Mouse (Mus musculus) T-helper 17 cell (primary cell): ENCODE measurements at regions not wholly inside any gene's neighbourhood (a gene's known extent, or its start where the extent isn't known, plus 50 kb on each side); places are given as distances from the start of the nearest gene placed in this dataset.

ENCODE experiments used
- in situ Hi-C, 2 experiments: fragments of 300-600 bp; cut with MboI, MseI; formaldehyde crosslinking; loops; 1 replicate in 1 of 2; 2 replicates in 1 of 2; pipeline ENCODE4 v1.15.1; 2025; ENCODE audit warnings: high pct_unique_total_duplicates in 2 of 2

DNA sequence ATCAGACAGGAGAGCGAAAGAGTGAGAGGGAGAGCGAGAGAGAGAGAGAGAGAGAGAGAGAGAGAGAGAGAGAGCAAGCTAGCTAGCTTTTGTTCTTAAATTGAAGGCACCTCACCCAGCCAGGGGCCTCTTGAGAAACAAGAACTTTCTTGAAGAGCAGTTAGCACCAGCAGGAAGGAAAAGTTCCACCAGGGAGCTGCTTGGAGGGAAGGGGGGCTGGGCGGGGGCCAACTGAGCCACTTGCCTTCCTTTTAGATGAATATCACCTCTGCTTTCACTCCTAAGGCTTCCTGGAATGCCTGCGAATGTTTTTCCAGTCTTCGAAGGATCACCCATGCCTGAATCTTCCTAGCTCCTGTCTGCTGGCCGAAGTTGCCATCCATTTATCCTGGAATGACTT lies 118.0 kb upstream of the Tgfbr2 start:
- in situ Hi-C loops: loop anchor here in 1 of 2 experiments (5.0 kb wide), 1 partner anchor 71 kb away; no protein-coding TSS in a partner anchor

DNA sequence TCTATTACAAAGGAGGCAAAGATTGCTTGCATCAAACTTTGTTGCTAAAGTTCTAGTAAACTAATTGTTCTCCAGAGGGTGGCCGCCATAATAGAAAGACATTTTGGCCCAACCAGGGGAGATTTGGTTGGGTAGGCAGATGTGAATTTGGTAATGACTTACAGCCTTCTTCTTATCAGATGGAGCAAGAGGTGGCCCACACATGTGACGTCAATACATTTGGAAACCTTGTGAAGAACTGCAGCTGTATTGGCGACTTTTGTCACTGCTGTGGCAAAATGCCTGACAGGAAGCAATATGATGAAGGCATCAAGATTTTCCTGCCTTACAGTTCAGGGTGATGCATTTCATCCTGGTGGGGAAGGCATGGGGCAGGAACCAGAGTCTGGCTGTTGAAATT lies 116.5 kb upstream of the Tgfbr2 start:
- in situ Hi-C loops: loop anchor here in 1 of 2 experiments (5.0 kb wide), 1 partner anchor 69 kb away; no protein-coding TSS in a partner anchor

DNA sequence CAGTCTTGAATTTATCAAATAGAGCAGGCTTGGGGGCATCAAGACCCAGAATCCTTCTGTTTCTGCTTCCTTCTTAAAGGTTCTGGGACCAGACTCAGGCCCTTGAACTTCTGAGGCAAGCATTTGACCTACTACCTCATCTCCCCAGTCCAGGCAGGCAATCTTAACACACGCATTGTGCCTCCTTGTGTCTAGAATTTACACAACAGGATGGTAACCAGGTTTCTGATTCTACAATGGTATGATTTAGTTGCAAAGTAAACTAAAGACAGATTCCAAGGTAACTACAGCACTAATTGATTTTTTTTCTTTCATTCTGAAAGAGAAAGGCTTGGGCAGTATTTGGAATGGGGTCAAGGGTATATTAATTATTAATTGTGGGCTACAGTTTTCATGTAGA lies 115.7 kb upstream of the Tgfbr2 start:
- in situ Hi-C loops: loop anchor here in 1 of 2 experiments (5.0 kb wide), 1 partner anchor 69 kb away; no protein-coding TSS in a partner anchor

DNA sequence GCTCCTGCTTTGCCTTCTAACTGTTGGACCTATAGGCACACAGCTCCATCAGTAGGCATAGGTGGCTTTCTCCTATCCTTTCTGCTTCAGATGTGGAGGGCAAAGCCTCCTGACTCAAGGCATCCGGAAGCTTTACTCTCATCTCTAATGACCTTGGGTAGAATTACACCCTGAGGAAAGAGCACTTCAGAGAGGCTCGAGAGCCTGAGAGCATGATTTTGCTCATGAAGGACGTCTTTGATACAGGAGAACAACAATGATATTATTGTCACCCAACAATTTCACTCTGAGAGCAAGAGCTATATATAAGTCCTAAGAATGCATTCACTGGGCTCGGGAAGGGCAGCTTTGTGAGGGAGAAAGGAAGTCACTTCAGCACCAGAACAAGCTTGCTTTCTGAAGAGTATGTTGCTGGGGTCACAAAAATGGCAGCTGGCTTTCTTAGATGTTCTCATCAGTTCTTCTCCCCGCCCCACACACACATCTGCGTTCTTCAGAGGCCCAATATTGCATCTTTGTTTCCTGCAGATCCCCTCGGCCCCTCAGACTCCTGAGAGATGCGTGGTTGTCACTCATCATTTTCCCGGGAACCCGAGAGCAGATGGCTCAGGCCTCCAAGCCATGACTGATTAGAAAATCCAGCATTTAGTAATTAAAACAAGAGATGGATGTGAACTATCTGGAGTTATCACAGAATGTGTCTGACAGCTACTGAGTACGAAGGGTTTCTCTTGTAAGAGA lies 110.7 kb upstream of the Tgfbr2 start:
- in situ Hi-C loops: no loop called here

- in situ Hi-C loops: no loop called here
Measured at GRCm38 (mm10) chr9:116283790-116284526, 108.8 kb upstream of the Tgfbr2 start.

- in situ Hi-C loops: no loop called here
Measured at GRCm38 (mm10) chr9:116281654-116282053, 106.5 kb upstream of the Tgfbr2 start.

- in situ Hi-C loops: no loop called here
Measured at GRCm38 (mm10) chr9:116280146-116280545, 105.0 kb upstream of the Tgfbr2 start.

- in situ Hi-C loops: no loop called here
Measured at GRCm38 (mm10) chr9:116278862-116279261, 103.7 kb upstream of the Tgfbr2 start.

GRCm38 (mm10) chr9:116277736-116278135 lies 102.6 kb upstream of the Tgfbr2 start:
- in situ Hi-C loops: no loop called here

DNA sequence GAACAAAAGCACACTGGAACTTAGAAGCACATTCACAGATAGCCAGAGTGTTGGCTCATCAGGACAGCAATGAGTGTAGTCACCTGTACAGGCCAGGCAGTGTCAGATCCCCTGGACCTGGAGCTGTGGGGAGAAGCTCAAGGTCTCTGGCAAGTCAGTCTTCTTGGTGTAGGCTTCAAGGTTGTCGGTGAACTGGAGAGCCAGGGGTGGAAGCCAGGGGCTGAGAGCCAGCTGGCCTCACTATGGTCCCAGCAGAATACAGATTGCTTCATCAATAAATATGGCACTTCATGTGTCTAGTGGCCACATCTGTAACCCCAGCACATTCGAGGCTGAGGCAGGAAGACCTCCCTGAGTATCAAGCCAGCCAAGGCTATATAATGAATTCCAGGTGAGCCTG lies 101.0 kb upstream of the Tgfbr2 start:
- in situ Hi-C loops: no loop called here

DNA sequence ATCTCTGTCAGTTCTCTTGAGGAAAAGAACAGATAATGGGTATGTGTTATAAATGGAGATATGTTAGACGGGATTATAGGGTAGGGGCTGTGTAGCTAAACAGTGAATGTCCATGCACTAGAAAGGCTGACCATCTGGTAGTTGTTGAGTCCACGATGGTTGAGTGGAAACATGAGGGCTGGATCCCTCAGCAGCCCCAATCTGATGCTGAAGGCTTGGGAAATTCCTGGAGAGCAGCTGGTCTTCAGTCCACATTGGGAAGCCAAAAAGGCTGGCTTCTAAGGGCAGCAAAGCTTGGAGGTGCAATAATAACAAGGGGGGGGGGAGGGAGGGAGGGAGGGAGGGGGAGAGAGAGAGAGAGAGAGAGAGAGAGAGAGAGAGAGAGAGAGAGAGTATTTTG lies 97.3 kb upstream of the Tgfbr2 start:
- in situ Hi-C loops: no loop called here

- in situ Hi-C loops: no loop called here
Measured at GRCm38 (mm10) chr9:116270417-116270828, 95.3 kb upstream of the Tgfbr2 start.

DNA sequence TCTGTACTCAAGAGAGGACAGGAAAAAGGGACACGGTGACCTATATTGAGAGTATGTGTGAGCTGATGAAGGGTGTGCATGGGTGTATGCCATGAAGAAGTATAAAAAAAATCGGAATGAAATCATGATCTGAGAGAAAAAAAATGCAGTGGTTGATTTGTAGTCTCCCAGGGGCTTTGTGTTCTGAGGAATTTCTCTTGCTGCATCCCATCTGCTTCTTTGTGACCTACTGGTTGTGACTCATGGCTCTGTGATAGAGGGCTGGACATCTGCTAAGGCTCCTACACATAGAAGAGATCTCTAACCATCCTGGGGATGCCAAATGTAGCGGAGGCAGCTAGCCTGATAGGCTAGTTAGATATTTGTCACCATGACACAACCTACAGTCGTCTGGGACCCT lies 92.3 kb upstream of the Tgfbr2 start:
- in situ Hi-C loops: no loop called here

DNA sequence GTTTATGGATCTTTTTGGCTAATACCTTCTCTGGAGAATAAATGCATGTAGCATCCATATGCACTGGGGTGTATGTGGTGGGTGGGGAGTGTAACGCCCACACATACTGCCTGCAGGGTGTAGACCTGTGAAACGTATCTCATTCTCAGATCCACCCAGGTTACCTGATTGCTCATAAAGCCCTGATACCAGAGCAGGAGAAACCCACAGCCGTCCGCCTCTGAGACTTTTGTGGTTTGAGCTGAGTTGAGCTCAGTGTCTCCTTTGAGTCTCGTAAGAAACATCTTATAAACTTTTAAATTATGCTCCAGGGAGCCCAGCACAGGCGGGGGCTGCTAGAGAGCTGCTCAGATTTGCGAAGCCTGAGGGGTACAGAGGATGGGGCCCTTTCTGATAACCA lies 88.7 kb upstream of the Tgfbr2 start:
- in situ Hi-C loops: no loop called here

DNA sequence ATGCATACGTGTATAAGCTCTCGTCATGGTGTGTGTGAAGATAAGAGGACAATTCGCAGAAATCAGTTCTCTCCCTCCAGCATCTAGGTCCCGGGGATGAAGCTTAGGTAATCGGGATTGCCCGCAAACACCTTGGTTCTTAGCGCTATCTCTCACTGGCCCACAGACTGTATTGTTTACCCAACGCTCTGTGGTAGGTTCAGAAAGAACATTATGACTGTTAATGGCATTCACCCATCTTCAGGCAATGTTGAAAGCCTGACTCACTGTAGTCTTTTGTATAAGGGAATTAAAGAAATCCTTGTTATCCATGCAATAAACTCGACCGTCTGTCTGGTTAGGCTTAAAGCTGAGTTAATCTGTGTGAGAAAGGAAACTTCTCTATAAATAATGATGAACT lies 84.4 kb upstream of the Tgfbr2 start:
- in situ Hi-C loops: no loop called here

- in situ Hi-C loops: no loop called here
Measured at GRCm38 (mm10) chr9:116253546-116253945, 78.4 kb upstream of the Tgfbr2 start.

- in situ Hi-C loops: no loop called here
Measured at GRCm38 (mm10) chr9:116252788-116253187, 77.6 kb upstream of the Tgfbr2 start.

GRCm38 (mm10) chr9:116249791-116250190 lies 74.6 kb upstream of the Tgfbr2 start:
- in situ Hi-C loops: no loop called here

- in situ Hi-C loops: no loop called here
Measured at GRCm38 (mm10) chr9:116245136-116245535, 70.0 kb upstream of the Tgfbr2 start.

- in situ Hi-C loops: no loop called here
Measured at GRCm38 (mm10) chr9:116244619-116244899, 69.4 kb upstream of the Tgfbr2 start.

- in situ Hi-C loops: no loop called here
Measured at GRCm38 (mm10) chr9:116243775-116244618, 68.8 kb upstream of the Tgfbr2 start.

- in situ Hi-C loops: no loop called here
Measured at GRCm38 (mm10) chr9:116241933-116242526, 66.9 kb upstream of the Tgfbr2 start.
